Comparison of ENCODE assay signal across 9 mouse cellular contexts in genomic region chr9:97056541-97057338, GRCm38 (mm10). TPM values are rescaled to one million over a fixed set of nuclear protein-coding genes. Genes with fewer than 3 reads are reported as not detected.
A peak's percentile ranks its signal among the peaks of the same experiment; 100 is the strongest.
DNase-seq lines count a peak whose midpoint lies in the region; ATAC-seq and TF ChIP-seq lines count a peak whose summit lies in the region.
"Had no signal": no experiment of that assay in that cellular context is flagged by ENCODE, and none has a peak within 500 bp of the region (broad histone marks: within the 10 kb centered on the region; RNA-seq: fewer than 3 reads in every experiment).

No protein-coding gene starts in this region.

- H3K4me2 ChIP-seq in liver, embryonic 11.5 days = peak overlapping the region; percentile 6; the same call in 1 of the 2 replicates
- no peak overlapping the region for H3K4me2 ChIP-seq in liver, postnatal 0 days (ENCODE audit: low read depth, low read length)
- H3K4me2 ChIP-seq in embryonic facial prominence, embryonic 14.5 days (ENCODE audit: low read depth, low read length) = peak overlapping the region; percentile 45
- H3K4me2 ChIP-seq in hindbrain, embryonic 15.5 days = peak overlapping the region; percentile 34

- no peaks in the 10 kb centered on the region for H3K9me3 ChIP-seq in liver, embryonic 11.5 days (ENCODE audit: control insufficient read depth, low read length)
- no peaks in the 10 kb centered on the region for H3K9me3 ChIP-seq in liver, postnatal 0 days (ENCODE audit: low read length)
- H3K9me3 ChIP-seq in embryonic facial prominence, embryonic 14.5 days (ENCODE audit: control insufficient read depth, low read length) = no peaks in the 10 kb centered on the region
- no peaks in the 10 kb centered on the region for H3K9me3 ChIP-seq in hindbrain, embryonic 15.5 days

- H3K36me3 ChIP-seq in liver, embryonic 11.5 days (ENCODE audit: control insufficient read depth, insufficient read depth, low read length) = no peaks in the 10 kb centered on the region
- no peaks in the 10 kb centered on the region for H3K36me3 ChIP-seq in liver, postnatal 0 days (replicated peaks; ENCODE audit: insufficient read depth, low read length)
- H3K36me3 ChIP-seq in embryonic facial prominence, embryonic 14.5 days (ENCODE audit: control insufficient read depth, insufficient read depth, low read length) = no peaks in the 10 kb centered on the region
- no peaks in the 10 kb centered on the region for H3K36me3 ChIP-seq in hindbrain, embryonic 15.5 days

- no peaks in the 10 kb centered on the region for H3K27me3 ChIP-seq in liver, embryonic 11.5 days (replicated peaks; ENCODE audit: control insufficient read depth, insufficient read depth, low read length)
- H3K27me3 ChIP-seq in liver, postnatal 0 days (ENCODE audit: insufficient read depth, low read length) = peaks cover 7% of the 10 kb centered on the region; the same call in 1 of the 2 replicates
- no peaks in the 10 kb centered on the region for H3K27me3 ChIP-seq in embryonic facial prominence, embryonic 14.5 days (replicated peaks; ENCODE audit: control insufficient read depth, insufficient read depth, low read length)
- no peaks in the 10 kb centered on the region for H3K27me3 ChIP-seq in hindbrain, embryonic 15.5 days

- H3K9ac ChIP-seq in liver, embryonic 11.5 days (ENCODE audit: low read depth, low read length) = no peak overlapping the region
- H3K9ac ChIP-seq in liver, postnatal 0 days (replicated peaks) = no peak overlapping the region
- H3K9ac ChIP-seq in embryonic facial prominence, embryonic 14.5 days (ENCODE audit: low read depth, low read length) = peak overlapping the region; percentile 45; the same call in 1 of the 2 replicates
- H3K9ac ChIP-seq in hindbrain, embryonic 15.5 days = no peak overlapping the region

- no peak for DNase-seq in liver, embryonic 11.5 days (ENCODE audit: low spot score)
- DNase-seq in liver, postnatal 0 days = no peak
- DNase-seq in embryonic facial prominence, embryonic 14.5 days (ENCODE audit: low spot score) = peak; percentile 77
- DNase-seq in retina, postnatal 7 days (ENCODE audit: low read depth, low spot score) = peak; percentile 23
- no peak for DNase-seq in cerebellum, adult 8-10 months
- DNase-seq: thymus, adult 18-20 months had no signal

- no peak for ATAC-seq in liver, embryonic 11.5 days (replicated peaks; ENCODE audit: low FRiP score)
- ATAC-seq in liver, postnatal 0 days = no peak
- ATAC-seq in embryonic facial prominence, embryonic 14.5 days (ENCODE audit: low read depth) = peak; percentile 60
- peak; percentile 49; the same call in 1 of the 2 replicates for ATAC-seq in hindbrain, embryonic 15.5 days (ENCODE audit: low FRiP score, low read depth)
- no peak for ATAC-seq in activated CD4-positive, CD25-positive, alpha-beta regulatory T cell, adult 4 months

- no peak overlapping the region for H3K27ac ChIP-seq in liver, embryonic 11.5 days (ENCODE audit: low read depth, low read length)
- no peak overlapping the region for H3K27ac ChIP-seq in liver, postnatal 0 days (ENCODE audit: low read depth)
- no peak overlapping the region for H3K27ac ChIP-seq in embryonic facial prominence, embryonic 14.5 days (replicated peaks; ENCODE audit: low read depth, low read length)
- H3K27ac ChIP-seq in hindbrain, embryonic 15.5 days (replicated peaks) = 0 out of 2 replicates have a peak overlapping the region, but pooled peaks have one; percentile 14
- H3K27ac ChIP-seq: macrophage had no signal

- TF ChIP-seq EP300 in liver, postnatal 0 days (IDR thresholded peaks at IDR 0.05; ENCODE audit: low read depth) = no peak

- H3K4me3 ChIP-seq in liver, embryonic 11.5 days (ENCODE audit: low read depth, low read length) = no peak overlapping the region
- H3K4me3 ChIP-seq in liver, postnatal 0 days (ENCODE audit: low read depth, low read length) = no peak overlapping the region
- peak overlapping the region; percentile 8 for H3K4me3 ChIP-seq in embryonic facial prominence, embryonic 14.5 days (ENCODE audit: low read depth, low read length)
- no peak overlapping the region for H3K4me3 ChIP-seq in hindbrain, embryonic 15.5 days

- TF ChIP-seq CTCF in liver, postnatal 0 days (IDR thresholded peaks at IDR 0.05; ENCODE audit: low read depth) = no peak

- no peaks in the 10 kb centered on the region for H3K4me1 ChIP-seq in liver, embryonic 11.5 days (replicated peaks; ENCODE audit: control insufficient read depth, insufficient read depth, low read length)
- H3K4me1 ChIP-seq in liver, postnatal 0 days (ENCODE audit: insufficient read depth) = no peaks in the 10 kb centered on the region
- H3K4me1 ChIP-seq in embryonic facial prominence, embryonic 14.5 days (ENCODE audit: control insufficient read depth, insufficient read depth, low read length) = peaks cover 9% of the 10 kb centered on the region
- H3K4me1 ChIP-seq in hindbrain, embryonic 15.5 days (replicated peaks) = peaks cover 10% of the 10 kb centered on the region; the same call in 1 of the 2 replicates

- WGBS in liver, embryonic 11.5 days = 55% methylated on average over 18 of the region's 18 CpGs
- WGBS in liver, postnatal 0 days (ENCODE audit: insufficient replicate concordance) = 55% methylated on average over 18 of the region's 18 CpGs
- WGBS in embryonic facial prominence, embryonic 14.5 days = 32% methylated on average over 18 of the region's 18 CpGs
- 50% methylated on average over 18 of the region's 18 CpGs for WGBS in hindbrain, embryonic 15.5 days

RNA-seq across cellular contexts. Expression of gene Spsb4, which starts 38.1 kb away (rescaled TPM):
- polyA plus RNA-seq in liver, embryonic 11.5 days (2014; fragmentation: Nextera tagmentation; extraction: Ambion mirVana) = 6.8 and 8.1 TPM in 2 replicates
- polyA plus RNA-seq in liver, postnatal 0 days (2015; fragmentation: Nextera tagmentation; extraction: Ambion mirVana) = 0.99 and 1.0 TPM in 2 replicates
- 12.6 and 15.0 TPM in 2 replicates for polyA plus RNA-seq in embryonic facial prominence, embryonic 14.5 days (2014; fragmentation: Nextera tagmentation; extraction: Ambion mirVana)
- polyA plus RNA-seq in hindbrain, embryonic 15.5 days (2015; fragmentation: Nextera tagmentation; extraction: Ambion mirVana) = 43.3 and 46.3 TPM in 2 replicates
- polyA plus RNA-seq in activated CD4-positive, CD25-positive, alpha-beta regulatory T cell, adult 4 months (2017; shearing (Covaris generic)) = under 1 TPM in 1 of 2 experiments, not detected in 1; 0.22 TPM

RNA-seq across cellular contexts. Expression of gene Slc25a36, which starts 54.2 kb away (rescaled TPM):
- 37.2 and 38.6 TPM in 2 replicates for polyA plus RNA-seq in liver, embryonic 11.5 days (2014; fragmentation: Nextera tagmentation; extraction: Ambion mirVana)
- 4.3 and 4.8 TPM in 2 replicates for polyA plus RNA-seq in liver, postnatal 0 days (2015; fragmentation: Nextera tagmentation; extraction: Ambion mirVana)
- 72.6 and 100 TPM in 2 replicates for polyA plus RNA-seq in embryonic facial prominence, embryonic 14.5 days (2014; fragmentation: Nextera tagmentation; extraction: Ambion mirVana)
- 69.7 and 71.9 TPM in 2 replicates for polyA plus RNA-seq in hindbrain, embryonic 15.5 days (2015; fragmentation: Nextera tagmentation; extraction: Ambion mirVana)
- 10 to 100 TPM; 50.2 to 59.9 TPM for polyA plus RNA-seq in activated CD4-positive, CD25-positive, alpha-beta regulatory T cell, adult 4 months (2017; shearing (Covaris generic))

Comparison
In these comparisons a context has a peak if more than half of its experiments do, and no peak if none do; other contexts are left out.
1. ATAC-seq: peak in embryonic facial prominence, embryonic 14.5 days (single experiment) and hindbrain, embryonic 15.5 days (single experiment); none in liver, embryonic 11.5 days (single experiment), liver, postnatal 0 days (single experiment) and activated CD4-positive, CD25-positive, alpha-beta regulatory T cell, adult 4 months (single experiment).
2. DNase-seq: peak in embryonic facial prominence, embryonic 14.5 days (single experiment) and retina, postnatal 7 days (single experiment); none in liver, embryonic 11.5 days (single experiment), liver, postnatal 0 days (single experiment) and cerebellum, adult 8-10 months (single experiment).